Mouse (Mus musculus) gonadal fat pad, adult 2 months (tissue): ENCODE measurements around the gene Pitpna. TPM values are rescaled to one million over a fixed set of nuclear protein-coding genes. Genes with fewer than 3 reads are reported as not detected.
"Not testable (repeated sequence)": the region's sequence is repeated elsewhere in the genome, so short reads cannot be mapped to it uniquely, and the experiment has no call there.

Experiments used
- DNase-seq: peaks from one replicate; pipeline ENCODE4 v3.0.0-alpha.2; 2012; ENCODE audit warnings: low read depth
- polyA plus RNA-seq: library from polyadenylated mRNA; depleted of rRNA; stranded (reverse); fragments of >200 nt; gene quantifications from 2 replicates; pipeline ENCODE4 v1.2.3, GENCODE M21; 2012; rRNA removed

Pitpna gene
- polyA plus RNA-seq: 45.9 and 48.4 TPM in 2 replicates

GRCm38 (mm10) chr11:75587493-75588284, at the start of gene Pitpna:
TSS of gene Pitpna (plus strand) at chr11:75588097.
- no peak for DNase-seq

GRCm38 (mm10) chr11:75538184-75538969, 49.5 kb upstream of the Pitpna start:
- DNase-seq: no peak

GRCm38 (mm10) chr11:75538970-75539299, 49.0 kb upstream of the Pitpna start:
- no peak for DNase-seq

- no peak for DNase-seq
These were observed 47.7 kb upstream of the Pitpna start for GRCm38 (mm10) chr11:75540209-75540608.

- no peak for DNase-seq
These were observed 47.0 kb upstream of the Pitpna start for GRCm38 (mm10) chr11:75540710-75541581.

GRCm38 (mm10) chr11:75544713-75545112, 43.2 kb upstream of the Pitpna start:
- DNase-seq: no peak

GRCm38 (mm10) chr11:75546057-75546456, 41.8 kb upstream of the Pitpna start:
- DNase-seq: no peak

GRCm38 (mm10) chr11:75549658-75550111, 38.2 kb upstream of the Pitpna start:
- no peak for DNase-seq

- no peak for DNase-seq
These were observed 37.5 kb upstream of the Pitpna start for GRCm38 (mm10) chr11:75550200-75550946.

GRCm38 (mm10) chr11:75551321-75551720, 36.6 kb upstream of the Pitpna start:
- no peak for DNase-seq

- no peak for DNase-seq
These were observed 35.9 kb upstream of the Pitpna start for GRCm38 (mm10) chr11:75551961-75552441.

- DNase-seq: no peak
These were observed 34.9 kb upstream of the Pitpna start for GRCm38 (mm10) chr11:75552906-75553482.

- not testable (repeated sequence) for DNase-seq
These were observed 31.9 kb upstream of the Pitpna start for GRCm38 (mm10) chr11:75556006-75556405.

GRCm38 (mm10) chr11:75557142-75557541, 30.8 kb upstream of the Pitpna start:
- no peak for DNase-seq

- DNase-seq: no peak
These were observed 29.8 kb upstream of the Pitpna start for GRCm38 (mm10) chr11:75558101-75558500.

GRCm38 (mm10) chr11:75559870-75560504, 27.9 kb upstream of the Pitpna start:
- no peak for DNase-seq

GRCm38 (mm10) chr11:75560530-75561409, 27.1 kb upstream of the Pitpna start:
- no peak for DNase-seq

GRCm38 (mm10) chr11:75561410-75561791, 26.5 kb upstream of the Pitpna start:
- DNase-seq: no peak

GRCm38 (mm10) chr11:75562840-75563239, 25.1 kb upstream of the Pitpna start:
- DNase-seq: no peak
